Mouse (Mus musculus): ENCODE results near the gene Sys1. TPM values are rescaled to one million over a fixed set of nuclear protein-coding genes. Genes with fewer than 3 reads are reported as not detected.

Sys1 gene
- polyA plus RNA-seq, 1 experiment: 75.4 TPM

DNA sequence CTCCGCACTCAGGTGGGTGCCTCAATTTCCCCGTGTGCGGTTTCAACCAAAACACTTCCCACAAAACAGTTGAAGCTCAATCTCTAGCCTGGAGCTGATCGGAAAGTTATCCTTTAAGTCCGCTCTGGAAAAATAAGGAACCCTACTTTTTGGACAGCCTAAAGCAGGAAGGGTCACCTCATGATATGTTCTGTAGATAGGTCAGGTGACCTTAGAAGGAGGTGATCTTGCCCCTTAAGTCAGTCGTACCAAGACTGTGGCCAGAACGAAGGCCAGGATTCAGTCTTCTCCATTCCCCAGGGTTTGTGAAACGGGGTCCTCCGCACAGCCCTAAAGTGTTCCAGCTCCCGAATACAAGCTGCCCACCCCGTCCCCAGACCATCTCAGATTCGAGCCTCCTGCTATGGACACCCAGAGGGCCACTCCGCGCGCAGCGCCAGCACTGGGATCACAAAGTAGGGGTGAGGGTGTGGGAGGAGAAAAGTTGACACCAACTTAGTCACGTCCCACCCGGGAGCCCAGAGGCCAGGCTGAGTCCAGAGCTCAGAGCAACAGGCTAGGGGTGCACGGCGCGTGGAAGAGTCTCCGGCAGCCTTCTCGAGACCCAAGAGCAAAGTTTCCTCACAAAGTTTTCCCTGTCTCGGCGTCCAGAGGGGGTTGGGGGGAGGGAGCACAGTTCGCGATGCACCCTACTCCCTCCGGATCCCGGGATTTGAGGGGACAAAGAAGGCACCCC is 14.3 kb upstream of the Sys1 start:
- TF ChIP-seq CTCF (IDR thresholded peaks at IDR 0.05; ENCODE audit: borderline replicate concordance, insufficient read depth, low read depth, low read length) (no peak), POLR2A (IDR thresholded peaks at IDR 0.05; ENCODE audit: borderline replicate concordance, insufficient read depth, low read length) (no peak)
- WGBS: 6% methylated on average over 29 of the region's 29 CpGs
- Histone ChIP-seq H3K27me3 (ENCODE audit: control insufficient read depth, insufficient read depth, low read length) (no peaks in the 10 kb centered on the region), H3K27ac (ENCODE audit: insufficient read depth, low read length) (no peak overlapping the region; the same call in 1 of the 2 replicates), H3K4me1 (ENCODE audit: control insufficient read depth, insufficient read depth, low read length) (no peaks in the 10 kb centered on the region), H3K4me3 (replicated peaks; ENCODE audit: insufficient read depth, low read depth, low read length) (peak overlapping the region; percentile 45)
- no peak for DNase-seq

DNA sequence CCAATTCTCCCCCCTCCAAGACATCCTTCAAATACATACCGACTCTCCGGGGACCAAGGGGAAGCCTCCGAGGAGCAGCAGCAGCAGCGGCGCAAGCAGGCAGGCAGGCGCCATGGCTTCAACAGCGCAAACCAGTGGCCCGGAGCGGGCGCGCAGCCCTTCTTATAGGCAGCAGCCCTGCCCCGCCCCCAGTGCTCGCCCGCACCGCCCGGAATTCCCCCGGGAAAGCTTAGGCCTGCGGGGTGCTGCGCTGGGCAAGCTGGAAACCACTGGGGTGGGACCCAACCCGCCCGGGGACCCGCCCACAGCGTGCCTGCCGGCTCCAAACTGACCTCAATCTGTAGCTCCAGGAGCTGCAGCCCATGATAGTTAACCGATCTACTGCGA is 13.7 kb upstream of the Sys1 start:
- WGBS: under 1% methylated on average over 26 of the region's 26 CpGs
- TF ChIP-seq CTCF (IDR thresholded peaks at IDR 0.05; ENCODE audit: borderline replicate concordance, insufficient read depth, low read depth, low read length) (no peak), POLR2A (IDR thresholded peaks at IDR 0.05; ENCODE audit: borderline replicate concordance, insufficient read depth, low read length) (peak; percentile 35; the same call in 1 of the 2 replicates)
- H3K4me1 ChIP-seq (ENCODE audit: control insufficient read depth, insufficient read depth, low read length): no peaks in the 10 kb centered on the region
- peak overlapping the region; percentile 45 for H3K4me3 ChIP-seq (replicated peaks; ENCODE audit: insufficient read depth, low read depth, low read length)
- H3K27me3 ChIP-seq (ENCODE audit: control insufficient read depth, insufficient read depth, low read length): no peaks in the 10 kb centered on the region
- DNase-seq: peak; percentile 43 to 44
- H3K27ac ChIP-seq (ENCODE audit: insufficient read depth, low read length): no peak overlapping the region

DNA sequence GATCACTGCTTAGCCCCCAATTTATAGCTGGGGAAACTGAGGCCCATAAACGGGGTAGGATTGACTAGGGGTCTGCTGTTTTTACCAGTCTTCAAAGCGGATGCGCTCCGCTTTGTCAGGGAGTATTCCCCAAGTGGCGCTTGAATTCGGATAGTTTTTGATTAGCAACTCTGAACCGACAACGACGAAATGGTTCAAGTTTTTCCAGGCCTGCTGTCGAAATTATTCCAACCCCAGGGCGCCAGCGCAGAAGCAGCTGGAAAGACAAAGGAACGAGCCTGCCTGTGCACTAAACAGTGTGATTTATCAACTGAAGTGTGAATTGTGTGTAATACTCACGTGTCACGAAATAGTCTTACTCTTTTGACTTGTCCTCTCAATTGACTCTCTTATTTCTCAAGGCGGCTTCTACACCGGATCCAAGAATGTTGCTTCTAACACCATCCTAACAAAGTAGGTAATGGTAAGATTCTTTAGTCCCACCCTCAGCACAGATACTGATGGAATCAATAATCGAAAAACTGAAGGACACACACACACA is 13.2 kb upstream of the Sys1 start, which contains the start of gene Sdc4:
Gene Sdc4, minus strand, starts transcription at position 428 of the 541 bp plus-strand sequence.
- Histone ChIP-seq H3K4me1 (ENCODE audit: control insufficient read depth, insufficient read depth, low read length) (no peaks in the 10 kb centered on the region), H3K4me3 (replicated peaks; ENCODE audit: insufficient read depth, low read depth, low read length) (peak within 1 kb of the TSS; percentile 45), H3K27me3 (ENCODE audit: control insufficient read depth, insufficient read depth, low read length) (no peaks in the 10 kb centered on the region), H3K27ac (ENCODE audit: insufficient read depth, low read length) (no peak within 1 kb of the TSS)
- TF ChIP-seq CTCF (IDR thresholded peaks at IDR 0.05; ENCODE audit: borderline replicate concordance, insufficient read depth, low read depth, low read length) (no peak), POLR2A (IDR thresholded peaks at IDR 0.05; ENCODE audit: borderline replicate concordance, insufficient read depth, low read length) (no peak)
- DNase-seq: no peak
- 13% methylated on average over 18 of the region's 18 CpGs for WGBS

DNA sequence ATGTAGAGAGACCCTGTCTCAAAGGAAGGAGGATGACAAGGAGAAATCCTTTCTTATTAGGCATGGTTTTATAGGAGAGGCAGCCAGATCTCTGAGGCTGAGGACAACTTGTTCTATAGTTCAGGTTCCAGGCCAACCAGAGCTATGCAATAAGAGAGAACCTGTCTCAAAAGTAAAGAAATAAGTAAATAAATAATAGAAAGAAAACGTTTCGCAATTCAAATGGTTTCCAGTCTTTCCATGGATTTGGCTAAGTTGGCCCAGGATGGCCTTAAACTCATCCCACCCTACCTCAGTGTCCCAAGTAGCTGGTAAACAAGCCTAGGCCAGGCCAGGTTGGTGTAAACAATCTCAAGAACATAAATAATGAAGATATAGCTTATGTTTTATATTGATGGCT is 12.1 kb upstream of the Sys1 start:
- Histone ChIP-seq H3K27ac (ENCODE audit: insufficient read depth, low read length) (no peak overlapping the region), H3K4me3 (replicated peaks; ENCODE audit: insufficient read depth, low read depth, low read length) (no peak overlapping the region), H3K27me3 (ENCODE audit: control insufficient read depth, insufficient read depth, low read length) (no peaks in the 10 kb centered on the region), H3K4me1 (ENCODE audit: control insufficient read depth, insufficient read depth, low read length) (no peaks in the 10 kb centered on the region)
- no peak for DNase-seq
- WGBS: 89% methylated on average over 2 of the region's 2 CpGs
- no peak for TF ChIP-seq CTCF (IDR thresholded peaks at IDR 0.05; ENCODE audit: borderline replicate concordance, insufficient read depth, low read depth, low read length)

DNA sequence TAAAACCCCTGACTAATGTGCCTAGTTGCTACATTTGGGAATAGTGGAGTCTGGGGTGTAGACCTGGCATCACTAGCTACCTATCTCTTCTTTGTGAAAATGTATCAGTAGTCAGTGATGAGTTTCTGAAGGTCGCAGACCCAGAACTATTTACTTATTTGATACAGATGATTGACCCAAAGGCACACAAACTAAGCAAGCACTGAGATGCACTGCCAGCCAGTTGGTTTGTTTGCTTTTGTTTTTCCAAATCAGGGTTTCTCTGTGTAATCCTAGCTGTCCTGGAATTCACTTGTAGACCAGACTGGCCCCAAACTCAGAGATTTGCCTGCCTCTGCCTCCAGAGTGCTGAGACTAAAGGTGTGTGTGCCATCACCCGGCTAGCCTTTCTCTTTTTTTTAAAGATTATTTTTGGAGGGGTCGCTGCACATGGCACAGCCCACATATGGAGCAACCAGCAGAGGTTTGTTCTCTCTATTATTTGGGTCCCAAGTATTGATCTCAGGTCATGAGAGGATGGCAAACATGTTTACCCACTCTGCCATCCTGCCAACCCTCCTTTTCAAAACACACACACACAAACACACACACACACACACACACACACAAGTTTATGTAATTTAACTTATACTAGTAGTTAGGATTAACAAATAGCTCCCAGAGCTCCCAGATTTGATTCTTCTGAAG is 11.2 kb upstream of the Sys1 start:
- 78% methylated on average over 3 of the region's 3 CpGs for whole genome bisulfite sequencing
- Histone ChIP-seq H3K27ac (ENCODE audit: insufficient read depth, low read length) (no peak overlapping the region), H3K4me1 (ENCODE audit: control insufficient read depth, insufficient read depth, low read length) (no peaks in the 10 kb centered on the region), H3K4me3 (replicated peaks; ENCODE audit: insufficient read depth, low read depth, low read length) (no peak overlapping the region), H3K27me3 (ENCODE audit: control insufficient read depth, insufficient read depth, low read length) (no peaks in the 10 kb centered on the region)
- TF ChIP-seq CTCF (IDR thresholded peaks at IDR 0.05; ENCODE audit: borderline replicate concordance, insufficient read depth, low read depth, low read length) (no peak), POLR2A (IDR thresholded peaks at IDR 0.05; ENCODE audit: borderline replicate concordance, insufficient read depth, low read length) (no peak)
- no peak for DNase-seq

DNA sequence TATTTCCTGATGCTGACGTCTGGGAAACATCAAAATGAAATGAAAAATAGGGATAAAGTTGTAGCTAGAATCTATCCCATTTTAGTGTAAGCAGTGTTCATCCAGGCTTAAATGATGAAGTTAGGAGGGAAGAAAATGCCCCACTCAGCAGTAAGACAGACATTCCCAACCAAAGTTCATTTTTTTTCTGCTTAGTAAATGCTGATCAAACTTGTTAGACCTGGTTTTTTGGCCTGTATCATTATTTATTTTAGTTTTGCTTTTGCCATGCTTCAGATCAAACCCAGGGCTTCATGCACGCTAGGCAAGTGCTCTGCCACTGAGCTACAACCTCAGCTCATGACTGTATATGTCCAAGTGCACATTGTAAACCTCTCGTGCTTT is 10.7 kb upstream of the Sys1 start:
- no peak overlapping the region for H3K27ac ChIP-seq (ENCODE audit: insufficient read depth, low read length)
- WGBS: 73% methylated on average over 3 of the region's 3 CpGs
- no peaks in the 10 kb centered on the region for H3K4me1 ChIP-seq (ENCODE audit: control insufficient read depth, insufficient read depth, low read length)
- TF ChIP-seq CTCF (IDR thresholded peaks at IDR 0.05; ENCODE audit: borderline replicate concordance, insufficient read depth, low read depth, low read length): no peak
- no peak for TF ChIP-seq POLR2A (IDR thresholded peaks at IDR 0.05; ENCODE audit: borderline replicate concordance, insufficient read depth, low read length)
- no peak overlapping the region for H3K4me3 ChIP-seq (replicated peaks; ENCODE audit: insufficient read depth, low read depth, low read length)
- DNase-seq: no peak
- H3K27me3 ChIP-seq (ENCODE audit: control insufficient read depth, insufficient read depth, low read length): no peaks in the 10 kb centered on the region

DNA sequence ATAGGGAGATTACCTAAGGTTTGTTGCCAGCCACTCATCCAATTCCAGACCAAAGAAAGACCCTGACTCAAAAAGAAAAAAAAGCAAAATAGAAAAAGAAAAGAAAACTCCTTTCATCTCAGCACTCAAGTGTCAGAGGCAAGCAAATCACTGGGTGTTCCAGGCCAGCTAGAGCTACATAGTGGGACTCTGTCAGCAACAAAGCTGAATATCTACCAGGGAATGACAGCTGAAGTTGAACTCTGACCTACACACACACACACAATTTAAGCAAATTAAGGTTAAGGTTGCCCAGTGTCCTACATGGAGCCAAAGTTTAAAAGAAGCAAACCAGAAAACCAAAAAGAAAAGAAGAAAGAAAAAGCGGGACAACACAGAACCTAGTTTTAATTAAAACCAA is 8.6 kb upstream of the Sys1 start:
- TF ChIP-seq CTCF (IDR thresholded peaks at IDR 0.05; ENCODE audit: borderline replicate concordance, insufficient read depth, low read depth, low read length): no peak
- no peak for TF ChIP-seq POLR2A (IDR thresholded peaks at IDR 0.05; ENCODE audit: borderline replicate concordance, insufficient read depth, low read length)
- Histone ChIP-seq H3K27me3 (ENCODE audit: control insufficient read depth, insufficient read depth, low read length) (no peaks in the 10 kb centered on the region), H3K27ac (ENCODE audit: insufficient read depth, low read length) (no peak overlapping the region), H3K4me3 (replicated peaks; ENCODE audit: insufficient read depth, low read depth, low read length) (no peak overlapping the region), H3K4me1 (ENCODE audit: control insufficient read depth, insufficient read depth, low read length) (no peaks in the 10 kb centered on the region)
- 86% methylated on average over 1 of the region's 1 CpGs for WGBS
- no peak for DNase-seq

DNA sequence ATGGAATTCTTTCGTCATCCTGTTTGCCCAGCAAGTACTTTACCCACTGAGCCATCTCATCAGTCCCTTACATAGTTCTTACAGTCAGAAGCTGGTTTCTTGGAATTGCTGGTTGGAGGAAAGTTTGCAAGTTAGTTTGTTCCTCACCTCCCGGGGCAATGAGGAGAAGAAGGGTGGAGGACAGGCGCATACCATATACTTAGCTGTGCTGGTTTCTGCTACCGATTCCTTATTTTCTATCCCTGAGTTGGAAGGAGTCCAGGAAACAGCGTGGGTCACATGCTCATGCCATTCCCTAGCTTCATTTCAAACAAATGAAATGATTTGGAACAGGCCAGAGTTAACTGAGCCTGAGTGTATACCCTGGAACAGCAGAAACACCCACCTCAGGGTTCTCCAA is 7.8 kb upstream of the Sys1 start:
- no peaks in the 10 kb centered on the region for H3K4me1 ChIP-seq (ENCODE audit: control insufficient read depth, insufficient read depth, low read length)
- H3K4me3 ChIP-seq (replicated peaks; ENCODE audit: insufficient read depth, low read depth, low read length): no peak overlapping the region
- 62% methylated on average over 5 of the region's 5 CpGs for WGBS
- H3K27me3 ChIP-seq (ENCODE audit: control insufficient read depth, insufficient read depth, low read length): no peaks in the 10 kb centered on the region
- no peak for DNase-seq
- H3K27ac ChIP-seq (ENCODE audit: insufficient read depth, low read length): no peak overlapping the region
- TF ChIP-seq CTCF (IDR thresholded peaks at IDR 0.05; ENCODE audit: borderline replicate concordance, insufficient read depth, low read depth, low read length): no peak

All from cerebellum, adult 2 months (tissue).